Mouse (Mus musculus) MEL (cell line): ENCODE results near the gene Copz1. TPM values are rescaled to one million over a fixed set of nuclear protein-coding genes. Genes with fewer than 3 reads are reported as not detected.

ENCODE experiments used
- DNase-seq: peaks from one replicate; pipeline ENCODE4 v3.0.0; 2011; ENCODE audit warnings: low read depth, low spot score
- H3K27ac ChIP-seq: 2 replicates; pipeline ENCODE4 v1.5.1; 2012; ENCODE audit warnings: low read depth, mild to moderate bottlenecking, control low read depth, low read length, moderate library complexity; ENCODE audit not compliant: control insufficient read depth
- H3K27me3 ChIP-seq, 2 experiments: fragments of 150-350 bp in 1 of 2; sonication (generic) in 1 of 2; 2 replicates each; pipeline ENCODE4 v1.6.1; 2012; ENCODE audit warnings: low read length in 2 of 2, mild to moderate bottlenecking in 2 of 2, improper control_type of control experiment in 1 of 2, moderate library complexity in 1 of 2; ENCODE audit not compliant: insufficient read depth in 2 of 2, control insufficient read depth in 1 of 2
- H3K36me3 ChIP-seq, 2 experiments: 2 replicates each; pipeline ENCODE4 v1.6.1; 2012 to 2014; ENCODE audit warnings: low read length in 2 of 2, improper control_type of control experiment in 1 of 2, inconsistent platforms in 1 of 2, mild to moderate bottlenecking in 1 of 2; ENCODE audit not compliant: insufficient read depth in 2 of 2, control insufficient read depth in 1 of 2
- H3K4me1 ChIP-seq, 2 experiments: fragments of 150-350 bp in 1 of 2; sonication (generic) in 1 of 2; 2 replicates each; pipeline ENCODE4 v1.6.1; 2012; ENCODE audit warnings: low read length in 2 of 2, improper control_type of control experiment in 1 of 2, mild to moderate bottlenecking in 1 of 2; ENCODE audit not compliant: insufficient read depth in 2 of 2, control insufficient read depth in 1 of 2
- H3K4me3 ChIP-seq, 2 experiments: fragments of 150-350 bp in 1 of 2; sonication (generic) in 1 of 2; 2 replicates each; pipeline ENCODE4 v1.5.1; 2012; ENCODE audit warnings: low read depth in 2 of 2, low read length in 2 of 2, mild to moderate bottlenecking in 2 of 2, moderate library complexity in 2 of 2, control low read depth in 1 of 2, improper control_type of control experiment in 1 of 2; ENCODE audit not compliant: control insufficient read depth in 1 of 2, insufficient read depth in 1 of 2
- H3K79me2 ChIP-seq: 2 replicates; pipeline ENCODE4 v1.6.1; 2012; ENCODE audit warnings: mild to moderate bottlenecking, low read length, moderate library complexity; ENCODE audit not compliant: control insufficient read depth, poor library complexity, insufficient read depth
- H3K9ac ChIP-seq: 2 replicates; pipeline ENCODE4 v1.6.1; 2012; ENCODE audit warnings: low read depth, mild to moderate bottlenecking, control low read depth, low read length, moderate library complexity; ENCODE audit not compliant: control insufficient read depth, poor library complexity, severe bottlenecking
- H3K9me3 ChIP-seq: fragments of 150-350 bp; sonication (generic); replicated peaks from 2 replicates; pipeline ENCODE4 v1.6.1; 2012; ENCODE audit warnings: mild to moderate bottlenecking, low read length, improper control_type of control experiment, moderate library complexity; ENCODE audit not compliant: insufficient read depth
- BHLHE40 ChIP-seq: IDR thresholded peaks from 2 replicates; pipeline ENCODE4 v1.6.1; 2012; ENCODE audit warnings: low read depth, mild to moderate bottlenecking, inconsistent platforms, low read length, improper control_type of control experiment, borderline replicate concordance
- ELF1 ChIP-seq: IDR thresholded peaks from 2 replicates; pipeline ENCODE4 v1.6.1; 2014; ENCODE audit warnings: low read depth, mild to moderate bottlenecking, inconsistent platforms, low read length, improper control_type of control experiment, moderate library complexity
- GABPA ChIP-seq: IDR thresholded peaks from 2 replicates; pipeline ENCODE4 v1.6.1; 2012; ENCODE audit warnings: low read depth, mild to moderate bottlenecking, inconsistent platforms, low read length, improper control_type of control experiment, moderate library complexity
- HCFC1 ChIP-seq: IDR thresholded peaks from 2 replicates; pipeline ENCODE4 v1.6.1; 2012; ENCODE audit warnings: low read depth, mild to moderate bottlenecking, inconsistent platforms, low read length, improper control_type of control experiment, moderate library complexity
- JUND ChIP-seq: IDR thresholded peaks from 2 replicates; pipeline ENCODE4 v1.6.1; 2011; ENCODE audit warnings: low read depth, mild to moderate bottlenecking, improper control_type of control experiment, low read length
- MAZ ChIP-seq: IDR thresholded peaks from 2 replicates; pipeline ENCODE4 v1.6.1; 2012; ENCODE audit warnings: low read depth, mild to moderate bottlenecking, inconsistent platforms, low read length, improper control_type of control experiment
- MEF2A ChIP-seq: IDR thresholded peaks from 2 replicates; pipeline ENCODE4 v1.6.1; 2014; ENCODE audit warnings: low read depth, mild to moderate bottlenecking, inconsistent platforms, low read length, improper control_type of control experiment; ENCODE audit not compliant: poor library complexity, insufficient replicate concordance, severe bottlenecking; ENCODE audit errors: extremely low read depth
- NELFE ChIP-seq: IDR thresholded peaks from 2 replicates; pipeline ENCODE4 v1.6.1; 2011; ENCODE audit warnings: low read depth, low read length, improper control_type of control experiment
- POLR2A ChIP-seq, 2 experiments: IDR thresholded peaks; 2 replicates each; pipeline ENCODE4 v1.6.1; 2011 to 2012; ENCODE audit warnings: low read length in 2 of 2, mild to moderate bottlenecking in 2 of 2, control low read depth in 1 of 2, improper control_type of control experiment in 1 of 2, low read depth in 1 of 2, moderate library complexity in 1 of 2; ENCODE audit not compliant: control insufficient read depth in 1 of 2, insufficient read depth in 1 of 2, poor library complexity in 1 of 2
- RAD21 ChIP-seq: IDR thresholded peaks from 2 replicates; pipeline ENCODE4 v1.6.1; 2011; ENCODE audit warnings: mild to moderate bottlenecking, low read depth, low read length, improper control_type of control experiment
- RCOR1 ChIP-seq: IDR thresholded peaks from 2 replicates; pipeline ENCODE4 v1.6.1; 2012; ENCODE audit warnings: low read depth, mild to moderate bottlenecking, inconsistent platforms, low read length, improper control_type of control experiment
- SMC3 ChIP-seq: IDR thresholded peaks from 2 replicates; pipeline ENCODE4 v1.6.1; 2011; ENCODE audit warnings: low read depth, low read length, improper control_type of control experiment
- TBP ChIP-seq: IDR thresholded peaks from 2 replicates; pipeline ENCODE4 v1.8.0; 2011; ENCODE audit warnings: low read depth, low read length, improper control_type of control experiment
- TCF12 ChIP-seq: IDR thresholded peaks from 2 replicates; pipeline ENCODE4 v1.6.1; 2014; ENCODE audit warnings: low read depth, mild to moderate bottlenecking, inconsistent platforms, low read length, improper control_type of control experiment, moderate library complexity
- UBTF ChIP-seq: IDR thresholded peaks from 2 replicates; pipeline ENCODE4 v1.6.1; 2012; ENCODE audit warnings: low read depth, mild to moderate bottlenecking, inconsistent platforms, low read length, improper control_type of control experiment, moderate library complexity, borderline replicate concordance; ENCODE audit not compliant: insufficient read depth
- USF2 ChIP-seq, 2 experiments: IDR thresholded peaks; 2 replicates each; pipeline ENCODE4 v1.6.1; 2011 to 2012; ENCODE audit warnings: improper control_type of control experiment in 2 of 2, low read length in 2 of 2, borderline replicate concordance in 1 of 2, inconsistent platforms in 1 of 2, low read depth in 1 of 2, mild to moderate bottlenecking in 1 of 2; ENCODE audit not compliant: insufficient read depth in 1 of 2
- ZNF384 ChIP-seq: IDR thresholded peaks from 2 replicates; pipeline ENCODE4 v1.6.1; 2012; ENCODE audit warnings: low read depth, mild to moderate bottlenecking, inconsistent platforms, low read length, improper control_type of control experiment
- polyA plus RNA-seq, 2 experiments: library from polyadenylated mRNA; stranded (reverse) in 1 of 2; unstranded in 1 of 2; fragments of >175 nt in 1 of 2; fragments of >200 nt in 1 of 2; gene quantifications; 2 replicates each; pipeline versions ENCODE4 v1.2.1 to v1.2.4; 2012; ENCODE audit warnings: low replicate concordance in 2 of 2, low read depth in 1 of 2; ENCODE audit not compliant: insufficient read length in 2 of 2, insufficient read depth in 1 of 2, missing spikeins in 1 of 2
- total RNA-seq: library from RNA; depleted of rRNA; stranded (reverse); fragments of 300-350 nt; gene quantifications from 2 replicates; pipeline ENCODE4 v1.2.3, GENCODE M21; 2012

Gene Copz1
- total and polyA plus RNA-seq, 3 experiments = 46.7 to 822 (median 117) TPM

GRCm38 (mm10) chr15:103335040-103335439 is 62.5 kb downstream of the Copz1 start:
- Histone ChIP-seq H3K79me2 (peaks cover 15% of the 10 kb centered on the region), H3K36me3 (peaks cover 0 to 12% of the 10 kb centered on the region in 2 experiments; a peak in 2 of 4 replicates), H3K27ac (no peak overlapping the region), H3K4me1 (peaks cover 0 to 18% of the 10 kb centered on the region in 2 experiments; a peak in 3 of 4 replicates), H3K9ac (no peak overlapping the region), H3K4me3 (no peak overlapping the region), H3K9me3 (no peaks in the 10 kb centered on the region), H3K27me3 (no peaks in the 10 kb centered on the region)
- no peak for DNase-seq
- TF ChIP-seq GABPA (no peak), TBP (no peak)

- Histone ChIP-seq H3K36me3 (peaks cover 0 to 12% of the 10 kb centered on the region in 2 experiments; a peak in 2 of 4 replicates), H3K4me1 (peaks cover 0 to 18% of the 10 kb centered on the region in 2 experiments; a peak in 3 of 4 replicates), H3K4me3 (no peak overlapping the region), H3K27ac (no peak overlapping the region), H3K9me3 (no peaks in the 10 kb centered on the region), H3K9ac (no peak overlapping the region), H3K79me2 (peaks cover 15% of the 10 kb centered on the region), H3K27me3 (no peaks in the 10 kb centered on the region)
- TF ChIP-seq MEF2A = no peak
- no peak for TF ChIP-seq JUND
- TF ChIP-seq MAZ = no peak
- no peak for TF ChIP-seq TCF12
- TF ChIP-seq HCFC1 = no peak
- TF ChIP-seq SMC3 = no peak
- no peak for TF ChIP-seq NELFE
- no peak for TF ChIP-seq UBTF
- no peak for DNase-seq
Measured at GRCm38 (mm10) chr15:103335488-103336235, 63.1 kb downstream of the Copz1 start.

DNA sequence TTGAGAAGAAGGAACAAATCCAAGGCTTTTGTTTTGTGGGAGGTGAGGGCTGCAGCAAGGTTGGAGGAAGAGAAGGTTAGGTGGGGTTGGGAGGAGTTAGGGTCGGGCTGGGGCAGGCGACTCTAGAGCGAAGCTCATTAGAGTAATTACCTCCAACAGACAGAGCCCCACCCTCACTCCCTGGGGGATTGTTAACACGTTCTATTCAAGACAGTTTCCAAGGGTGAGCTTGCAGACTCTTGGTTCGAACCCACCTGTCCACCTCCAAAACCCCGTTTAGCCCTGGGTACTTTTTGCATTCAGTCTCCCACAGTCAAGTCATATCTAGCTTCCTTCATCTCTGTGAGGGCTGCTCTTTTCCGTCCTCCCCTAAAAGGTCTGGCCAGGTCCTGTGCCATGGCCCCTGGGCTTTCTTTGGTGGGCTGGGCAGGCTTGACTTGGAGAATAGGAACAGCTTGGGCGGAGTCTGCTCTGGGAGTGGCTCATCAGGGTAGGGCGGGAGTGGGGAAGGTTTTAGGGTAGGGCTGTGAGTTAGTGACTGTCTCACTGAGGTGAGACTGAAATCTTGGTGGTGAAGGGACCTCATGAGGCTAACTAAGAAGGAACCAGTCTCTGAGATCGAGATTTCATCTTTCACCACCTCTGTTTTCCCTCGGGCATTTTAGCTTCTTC is 64.6 kb downstream of the Copz1 start:
- H3K79me2 ChIP-seq = peaks cover 15% of the 10 kb centered on the region
- no peaks in the 10 kb centered on the region for H3K27me3 ChIP-seq
- peaks cover 0 to 12% of the 10 kb centered on the region in 2 experiments; a peak in 2 of 4 replicates for H3K36me3 ChIP-seq
- DNase-seq = no peak
- TF ChIP-seq RAD21 = no peak
- TF ChIP-seq GABPA = no peak
- TF ChIP-seq ZNF384 = no peak
- TF ChIP-seq TBP = no peak
- no peak for TF ChIP-seq BHLHE40
- TF ChIP-seq RCOR1 = no peak
- no peak for TF ChIP-seq USF2 (IDR thresholded peaks at IDR 0.05; ENCODE audit: borderline replicate concordance in 1 of 2, insufficient read depth in 1 of 2, low read depth in 1 of 2, low read length in 2 of 2)
- TF ChIP-seq POLR2A (IDR thresholded peaks at IDR 0.05; ENCODE audit: control insufficient read depth in 1 of 2, insufficient read depth in 1 of 2, low read depth in 1 of 2, low read length in 2 of 2, poor library complexity in 1 of 2) = no peak; a peak in 1 of 4 replicates
- TF ChIP-seq ELF1 = no peak
- no peak overlapping the region for H3K9ac ChIP-seq
- H3K27ac ChIP-seq = no peak overlapping the region
- H3K4me3 ChIP-seq = no peak overlapping the region
- no peaks in the 10 kb centered on the region for H3K9me3 ChIP-seq
- peaks cover 0 to 18% of the 10 kb centered on the region in 2 experiments; a peak in 3 of 4 replicates for H3K4me1 ChIP-seq
